Mouse (Mus musculus): ENCODE measurements around the gene Dscam.
A peak's percentile ranks its signal among the peaks of the same experiment; 100 is the strongest.

Gene Dscam

GRCm38 (mm10) chr16:97170513-97171081, at the start of gene Dscam:
Gene Dscam, minus strand, starts transcription at chr16:97170752.
- DNase-seq (ENCODE audit: low spot score in 2 of 2): peak; percentile 40 to 58

GRCm38 (mm10) chr16:97219381-97219780, 48.8 kb upstream of the Dscam start:
- DNase-seq (ENCODE audit: low spot score in 2 of 2): no peak

- DNase-seq (ENCODE audit: low spot score in 2 of 2): peak; percentile 22 to 44
Observed at GRCm38 (mm10) chr16:97209997-97210396, 39.4 kb upstream of the Dscam start.

GRCm38 (mm10) chr16:97208276-97208675, 37.7 kb upstream of the Dscam start:
- DNase-seq (ENCODE audit: low spot score in 2 of 2): no peak

- no peak for DNase-seq (ENCODE audit: low spot score in 2 of 2)
Observed at GRCm38 (mm10) chr16:97204090-97204489, 33.5 kb upstream of the Dscam start.

GRCm38 (mm10) chr16:97203554-97203953, 33.0 kb upstream of the Dscam start:
- no peak for DNase-seq (ENCODE audit: low spot score in 2 of 2)

- no peak for DNase-seq (ENCODE audit: low spot score in 2 of 2)
Observed at GRCm38 (mm10) chr16:97194630-97195029, 24.1 kb upstream of the Dscam start.

- DNase-seq (ENCODE audit: low spot score in 2 of 2): no peak
Observed at GRCm38 (mm10) chr16:97194179-97194578, 23.6 kb upstream of the Dscam start.

- no peak for DNase-seq (ENCODE audit: low spot score in 2 of 2)
Observed at GRCm38 (mm10) chr16:97192296-97192695, 21.7 kb upstream of the Dscam start.

GRCm38 (mm10) chr16:97190604-97191003, 20.1 kb upstream of the Dscam start:
- no peak for DNase-seq (ENCODE audit: low spot score in 2 of 2)

GRCm38 (mm10) chr16:97171500-97171899, 948 bp upstream of the Dscam start:
- DNase-seq (ENCODE audit: low spot score in 2 of 2): peak in 1 of 2 experiments; percentile 52

GRCm38 (mm10) chr16:97169901-97170512, 545 bp downstream of the Dscam start:
- peak; percentile 28 to 36 for DNase-seq (ENCODE audit: low spot score in 2 of 2)

GRCm38 (mm10) chr16:97168614-97169013, 1.9 kb downstream of the Dscam start:
- no peak for DNase-seq (ENCODE audit: low spot score in 2 of 2)

- no peak for DNase-seq (ENCODE audit: low spot score in 2 of 2)
Observed at GRCm38 (mm10) chr16:97168030-97168429, 2.5 kb downstream of the Dscam start.

GRCm38 (mm10) chr16:97166166-97166565, 4.4 kb downstream of the Dscam start:
- no peak for DNase-seq (ENCODE audit: low spot score in 2 of 2)

GRCm38 (mm10) chr16:97165444-97166121, 5.0 kb downstream of the Dscam start:
- DNase-seq (ENCODE audit: low spot score in 2 of 2): peak; percentile 57 to 73

GRCm38 (mm10) chr16:97158279-97158678, 12.3 kb downstream of the Dscam start:
- no peak for DNase-seq (ENCODE audit: low spot score in 2 of 2)

- no peak for DNase-seq (ENCODE audit: low spot score in 2 of 2)
Observed at GRCm38 (mm10) chr16:97144544-97145194, 25.9 kb downstream of the Dscam start.

- no peak for DNase-seq (ENCODE audit: low spot score in 2 of 2)
Observed at GRCm38 (mm10) chr16:97141943-97142342, 28.6 kb downstream of the Dscam start.

- DNase-seq (ENCODE audit: low spot score in 2 of 2): no peak
Observed at GRCm38 (mm10) chr16:97135003-97135827, 35.3 kb downstream of the Dscam start.

GRCm38 (mm10) chr16:97127296-97127695, 43.3 kb downstream of the Dscam start:
- no peak for DNase-seq (ENCODE audit: low spot score in 2 of 2)

GRCm38 (mm10) chr16:97110028-97110427, 60.5 kb downstream of the Dscam start:
- no peak for DNase-seq (ENCODE audit: low spot score in 2 of 2)

Data from cerebellum, postnatal 4 days (tissue).